Mouse (Mus musculus) midbrain, embryonic 14.5 days (tissue): ENCODE measurements around the gene Bhlhe40. TPM values are rescaled to one million over a fixed set of nuclear protein-coding genes. Genes with fewer than 3 reads are reported as not detected.

Source experiments
- ATAC-seq: fragments of 200-750 bp; cut with Nextera tagmentation; 2 replicates; pipeline ENCODE4 v1.8.0; 2017; ENCODE audit warnings: moderate number of reproducible peaks, moderate library complexity; ENCODE audit not compliant: low FRiP score, low TSS enrichment
- DNase-seq: peaks from one replicate; pipeline ENCODE4 v3.0.0-alpha.2; 2015
- H3K27ac ChIP-seq: fragments of 300-500 bp; sonication (generic); replicated peaks from 2 replicates; pipeline ENCODE4 v1.5.1; 2014; ENCODE audit warnings: mild to moderate bottlenecking, low read depth, low read length, moderate library complexity
- H3K27me3 ChIP-seq: fragments of 300-500 bp; sonication (generic); 2 replicates; pipeline ENCODE4 v1.6.1; 2014; ENCODE audit warnings: low read length, control low read depth, mixed read lengths; ENCODE audit not compliant: control insufficient read depth, insufficient read depth
- H3K36me3 ChIP-seq: fragments of 300-500 bp; sonication (generic); 2 replicates; pipeline ENCODE4 v1.6.1; 2014; ENCODE audit warnings: low read length, control low read depth; ENCODE audit not compliant: control insufficient read depth, insufficient read depth
- H3K4me1 ChIP-seq: fragments of 300-500 bp; sonication (generic); 2 replicates; pipeline ENCODE4 v1.6.1; 2014; ENCODE audit warnings: mild to moderate bottlenecking, antibody characterized with exemption, low read length, control low read depth; ENCODE audit not compliant: control insufficient read depth, insufficient read depth
- H3K4me2 ChIP-seq: fragments of 300-500 bp; sonication (generic); 2 replicates; pipeline ENCODE4 v1.6.1; 2014; ENCODE audit warnings: mild to moderate bottlenecking, low read length, moderate library complexity
- H3K4me3 ChIP-seq: fragments of 300-500 bp; sonication (generic); replicated peaks from 2 replicates; pipeline ENCODE4 v1.5.1; 2014; ENCODE audit warnings: low read depth, low read length
- H3K9ac ChIP-seq: fragments of 300-500 bp; sonication (generic); replicated peaks from 2 replicates; pipeline ENCODE4 v1.6.1; 2014; ENCODE audit warnings: mild to moderate bottlenecking, low read length, moderate library complexity
- H3K9me3 ChIP-seq: fragments of 300-500 bp; sonication (generic); 2 replicates; pipeline ENCODE4 v1.6.1; 2016; ENCODE audit warnings: low read length, control low read depth, mixed read lengths; ENCODE audit not compliant: control insufficient read depth
- WGBS: fragments of 180-500 bp; shearing (Covaris S2); extraction: QIAGEN DNeasy Blood & Tissue Kit; methylation state at CpG from one replicate; pipeline ENCODE4 v1.1.7; 2014; 5-methylcytosine and 5-hydroxymethylcytosine counted together
- polyA plus RNA-seq: library from polyadenylated mRNA; unstranded; fragments of >200 nt; fragmentation: Nextera tagmentation; extraction: Ambion mirVana; gene quantifications from 2 replicates; pipeline ENCODE4 v1.2.1, GENCODE M21; 2014

Gene Bhlhe40
- polyA plus RNA-seq, 1 experiment from 2014 or later = 3.8 TPM

DNA sequence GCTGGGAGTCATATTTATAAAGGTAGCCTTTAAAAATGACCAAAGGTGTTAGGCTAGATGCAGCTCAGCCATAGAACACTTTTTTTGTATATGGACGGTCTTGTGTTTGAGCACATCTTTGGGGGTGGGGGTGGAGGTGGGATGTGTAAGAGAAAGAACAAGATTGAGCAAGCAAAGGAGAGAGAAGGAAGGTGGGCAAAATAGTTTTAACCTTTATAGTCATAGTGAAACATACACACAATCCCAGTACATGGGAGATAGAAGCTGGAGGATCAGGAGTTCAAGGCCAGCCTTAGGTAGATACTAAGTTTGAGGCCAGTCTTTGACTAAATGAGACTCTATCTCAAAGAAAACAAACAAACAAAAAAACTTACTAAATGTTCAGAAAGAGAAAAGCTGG lies 42.7 kb downstream of the Bhlhe40 start:
- no peak for DNase-seq
- no peak for ATAC-seq
- no peak overlapping the region for H3K27ac ChIP-seq
- peaks cover 15% of the 10 kb centered on the region for H3K4me1 ChIP-seq
- no peak overlapping the region for H3K4me3 ChIP-seq
- no peak overlapping the region for H3K9ac ChIP-seq
- H3K36me3 ChIP-seq = no peaks in the 10 kb centered on the region
- H3K27me3 ChIP-seq = no peaks in the 10 kb centered on the region
- H3K9me3 ChIP-seq = no peaks in the 10 kb centered on the region
- H3K4me2 ChIP-seq = no peak overlapping the region
- WGBS = 100% methylated on average over 1 of the region's 1 CpGs

- Histone ChIP-seq H3K4me2 (no peak overlapping the region), H3K27me3 (no peaks in the 10 kb centered on the region), H3K4me3 (no peak overlapping the region), H3K36me3 (no peaks in the 10 kb centered on the region), H3K9me3 (no peaks in the 10 kb centered on the region), H3K4me1 (peaks cover 10% of the 10 kb centered on the region; the same call in 1 of the 2 replicates), H3K9ac (no peak overlapping the region), H3K27ac (no peak overlapping the region)
- DNase-seq (no peak), ATAC-seq (no peak)
- WGBS = 59% methylated on average over 9 of the region's 9 CpGs
These were observed 44.1 kb downstream of the Bhlhe40 start for GRCm38 (mm10) chr6:108704316-108705080.

GRCm38 (mm10) chr6:108705957-108706356 lies 45.5 kb downstream of the Bhlhe40 start:
- Histone ChIP-seq H3K27ac (no peak overlapping the region), H3K4me1 (no peaks in the 10 kb centered on the region), H3K4me3 (no peak overlapping the region), H3K4me2 (no peak overlapping the region), H3K36me3 (no peaks in the 10 kb centered on the region), H3K9me3 (no peaks in the 10 kb centered on the region), H3K27me3 (no peaks in the 10 kb centered on the region), H3K9ac (no peak overlapping the region)
- DNase-seq (no peak), ATAC-seq (no peak)
- 91% methylated on average over 6 of the region's 6 CpGs for WGBS

DNA sequence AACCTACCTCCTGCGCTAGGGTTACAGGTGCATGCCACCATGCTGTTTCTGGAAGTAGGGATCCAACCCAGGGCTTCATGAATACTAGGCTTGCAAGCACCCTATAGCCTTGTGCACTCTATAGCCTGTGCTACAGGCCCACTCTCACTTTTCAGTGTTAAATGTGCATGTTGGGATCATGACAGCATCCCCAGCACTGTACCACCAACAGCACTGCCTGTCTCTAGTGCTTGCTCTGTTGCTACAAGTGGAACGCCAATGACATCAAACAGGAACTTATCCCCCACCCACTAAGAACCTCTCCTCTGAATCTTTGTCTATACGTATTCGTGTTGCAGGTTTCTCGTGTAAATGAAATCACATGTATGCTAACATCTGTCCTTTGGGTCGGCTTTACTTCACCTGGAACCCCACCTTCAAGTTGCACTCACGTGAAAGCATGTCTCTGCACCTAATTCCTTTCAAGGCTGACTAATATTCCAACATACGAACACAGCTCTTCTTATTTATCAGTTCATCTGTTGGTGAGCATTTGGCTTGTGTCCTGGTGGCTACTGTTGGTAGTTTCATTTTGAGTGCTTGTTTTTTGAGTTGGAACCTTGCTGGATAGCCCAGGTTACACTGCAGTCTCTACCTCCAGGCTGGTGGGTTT lies 46.7 kb downstream of the Bhlhe40 start:
- H3K4me2 ChIP-seq = no peak overlapping the region
- H3K4me3 ChIP-seq = no peak overlapping the region
- H3K9ac ChIP-seq = no peak overlapping the region
- H3K27ac ChIP-seq = no peak overlapping the region
- no peaks in the 10 kb centered on the region for H3K27me3 ChIP-seq
- ATAC-seq (no peak), DNase-seq (no peak)
- 96% methylated on average over 8 of the region's 8 CpGs for WGBS
- H3K4me1 ChIP-seq = no peaks in the 10 kb centered on the region
- H3K9me3 ChIP-seq = no peaks in the 10 kb centered on the region
- H3K36me3 ChIP-seq = no peaks in the 10 kb centered on the region

DNA sequence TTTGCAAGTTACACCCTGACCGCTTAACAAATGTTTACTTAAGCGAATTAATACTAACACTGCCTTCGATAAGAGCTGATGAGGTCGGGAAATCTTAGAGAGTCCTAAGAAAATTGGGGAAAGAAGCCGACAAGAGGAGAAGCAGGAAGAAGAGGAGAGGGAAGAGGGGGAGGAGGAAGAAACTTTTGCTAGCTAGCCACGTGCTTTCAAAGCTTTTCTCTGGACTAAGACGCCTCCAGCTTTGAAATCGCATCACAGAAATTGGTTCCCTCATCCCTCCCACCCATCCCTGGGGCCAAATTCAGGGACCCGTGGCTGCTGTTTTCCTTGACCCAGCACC lies 48.7 kb downstream of the Bhlhe40 start:
- WGBS = 15% methylated on average over 9 of the region's 9 CpGs
- ATAC-seq (peak; percentile 3; the same call in 1 of the 2 replicates), DNase-seq (no peak)
- Histone ChIP-seq H3K9ac (peak overlapping the region; percentile 54; the same call in 1 of the 2 replicates), H3K4me1 (no peaks in the 10 kb centered on the region), H3K27me3 (no peaks in the 10 kb centered on the region), H3K4me2 (peak overlapping the region; percentile 95), H3K9me3 (no peaks in the 10 kb centered on the region), H3K27ac (no peak overlapping the region), H3K4me3 (peak overlapping the region; percentile 45), H3K36me3 (no peaks in the 10 kb centered on the region)

DNA sequence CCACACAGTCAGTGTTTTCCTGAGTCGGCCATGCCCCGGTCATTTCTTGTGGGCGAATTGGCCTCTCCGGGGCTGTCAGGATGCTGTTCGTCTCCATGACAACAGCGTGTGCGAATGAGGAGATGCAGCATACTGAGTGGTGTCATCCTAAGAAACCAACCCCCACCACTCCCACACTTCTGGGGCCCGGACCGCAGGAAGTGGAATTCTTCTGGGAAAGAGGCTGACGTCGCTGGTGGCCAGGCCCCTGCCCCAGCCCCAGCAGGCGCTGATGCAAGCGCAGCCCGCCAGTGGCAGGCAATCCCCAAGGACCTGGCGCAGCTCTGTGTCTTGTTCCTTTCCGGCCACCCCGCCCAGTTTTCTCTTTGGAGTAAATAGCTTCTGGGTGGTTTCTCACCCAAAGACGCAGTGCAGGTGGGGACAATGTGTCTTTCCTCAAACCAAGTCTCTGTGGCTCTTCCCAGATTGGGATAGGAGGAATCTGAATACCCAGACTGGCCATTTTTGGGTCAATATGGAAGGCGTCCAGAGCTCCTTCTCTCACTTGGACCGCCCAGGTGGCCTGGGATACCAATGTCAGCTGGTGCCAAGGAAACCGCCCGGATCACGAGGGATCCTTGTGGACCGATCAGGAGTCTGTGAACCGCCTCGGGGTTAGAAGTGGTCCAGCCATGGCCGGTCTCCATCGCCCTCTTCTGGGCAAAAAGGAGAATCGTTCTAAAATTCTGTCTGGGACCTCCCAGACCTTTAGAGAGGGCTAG lies 49.2 kb downstream of the Bhlhe40 start:
- H3K4me1 ChIP-seq = no peaks in the 10 kb centered on the region
- DNase-seq (peak; percentile 92), ATAC-seq (peak; percentile 90)
- H3K27ac ChIP-seq = peak overlapping the region; percentile 60
- no peaks in the 10 kb centered on the region for H3K27me3 ChIP-seq
- peak overlapping the region; percentile 45 for H3K4me3 ChIP-seq
- H3K4me2 ChIP-seq = peak overlapping the region; percentile 95
- no peaks in the 10 kb centered on the region for H3K9me3 ChIP-seq
- WGBS = under 1% methylated on average over 29 of the region's 29 CpGs
- H3K9ac ChIP-seq = peak overlapping the region; percentile 54
- H3K36me3 ChIP-seq = no peaks in the 10 kb centered on the region

GRCm38 (mm10) chr6:108710667-108711066 lies 50.2 kb downstream of the Bhlhe40 start:
- H3K4me3 ChIP-seq = no peak overlapping the region
- H3K27me3 ChIP-seq = no peaks in the 10 kb centered on the region
- DNase-seq (no peak), ATAC-seq (no peak)
- H3K9ac ChIP-seq = no peak overlapping the region
- no peaks in the 10 kb centered on the region for H3K9me3 ChIP-seq
- no peaks in the 10 kb centered on the region for H3K4me1 ChIP-seq
- H3K36me3 ChIP-seq = no peaks in the 10 kb centered on the region
- no peak overlapping the region for H3K27ac ChIP-seq
- 76% methylated on average over 3 of the region's 3 CpGs for WGBS
- H3K4me2 ChIP-seq = no peak overlapping the region

DNA sequence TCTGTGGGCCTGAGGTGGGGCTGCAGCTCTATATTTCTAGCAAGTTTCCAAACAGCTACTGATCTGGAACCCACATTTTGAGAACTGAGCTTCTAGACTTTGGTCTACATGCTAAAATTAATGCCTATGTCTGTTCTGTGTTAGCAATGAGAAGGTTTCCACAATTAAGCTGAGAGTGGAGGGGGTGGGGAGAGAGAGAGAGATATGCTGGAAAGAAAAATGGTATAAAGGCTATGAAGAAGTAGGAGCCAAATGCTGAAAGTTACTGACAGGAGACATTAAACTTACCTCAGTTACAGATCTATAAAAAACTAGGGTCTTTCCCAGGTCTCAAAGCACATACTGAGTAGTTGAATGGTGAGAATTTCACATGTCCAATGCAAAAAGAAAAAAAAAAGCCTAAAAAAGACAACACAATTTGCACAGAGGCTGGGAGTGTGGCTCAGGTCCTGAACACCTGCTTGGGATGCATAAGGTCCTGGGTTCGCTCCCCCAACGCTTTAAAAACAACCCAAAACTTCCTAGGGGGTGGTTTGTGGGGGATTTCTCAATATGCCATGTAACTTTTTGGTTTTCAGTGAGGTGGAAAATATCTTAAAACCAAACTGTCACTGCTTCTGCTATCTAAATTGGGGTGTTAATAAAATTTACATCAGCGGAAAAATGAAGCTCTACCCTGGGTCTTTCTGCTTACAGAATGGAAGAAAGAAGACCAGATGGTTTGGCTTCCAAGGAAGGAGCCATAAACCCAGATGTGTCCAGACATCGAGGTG lies 50.9 kb downstream of the Bhlhe40 start:
- ATAC-seq (no peak), DNase-seq (no peak)
- WGBS = 81% methylated on average over 4 of the region's 4 CpGs
- no peak overlapping the region for H3K4me2 ChIP-seq
- no peaks in the 10 kb centered on the region for H3K9me3 ChIP-seq
- H3K4me1 ChIP-seq = no peaks in the 10 kb centered on the region
- no peaks in the 10 kb centered on the region for H3K36me3 ChIP-seq
- no peak overlapping the region for H3K27ac ChIP-seq
- H3K9ac ChIP-seq = no peak overlapping the region
- H3K27me3 ChIP-seq = no peaks in the 10 kb centered on the region
- no peak overlapping the region for H3K4me3 ChIP-seq
